Mouse (Mus musculus) adrenal gland, postnatal 36 days (tissue): ENCODE results near the gene A830018L16Rik. TPM values are rescaled to one million over a fixed set of nuclear protein-coding genes. Genes with fewer than 3 reads are reported as not detected.
"Not testable (repeated sequence)": the region's sequence is repeated elsewhere in the genome, so short reads cannot be mapped to it uniquely, and the experiment has no call there.

Experiments used
- DNase-seq, 2 experiments: peaks; one replicate each; pipeline ENCODE4 v3.0.0; 2021; ENCODE audit warnings: mixed read lengths in 1 of 2
- long read RNA-seq, 2 experiments: library from polyadenylated mRNA; stranded (forward); transcript quantifications; one replicate each; pipeline ENCODE4 v2.0.0; 2021; ENCODE audit warnings: borderline sequencing depth in 2 of 2
- total RNA-seq, 2 experiments: library from RNA; stranded (reverse); gene quantifications; 2 replicates each; pipeline ENCODE4 v1.2.3; 2021

Gene A830018L16Rik
- total RNA-seq, result 1 to 10 TPM; 1.0 to 1.6 TPM
- long read RNA-seq, experiment 1, full-length matches to known transcripts, result 1 of 2 reads
- long read RNA-seq, experiment 1, partial matches to known transcripts, result 1 of 2 reads
- long read RNA-seq, experiment 1, other reads (novel, unspliced or antisense), result 0 of 2 reads
- long read RNA-seq, experiment 2, result 0 reads

GRCm38 (mm10) chr1:11413894-11414556 is at the start of gene A830018L16Rik:
Gene A830018L16Rik (plus strand): TSS chr1:11414105.
- DNase-seq, result peak; percentile 35 to 46

- DNase-seq, result no peak
Observed at GRCm38 (mm10) chr1:11385846-11386245, 28.1 kb upstream of the A830018L16Rik start.

- DNase-seq, result no peak
Observed at GRCm38 (mm10) chr1:11395408-11395807, 18.5 kb upstream of the A830018L16Rik start.

- no peak for DNase-seq
Observed at GRCm38 (mm10) chr1:11395996-11396736, 17.7 kb upstream of the A830018L16Rik start.

GRCm38 (mm10) chr1:11401159-11401558 is 12.7 kb upstream of the A830018L16Rik start:
- no peak for DNase-seq

GRCm38 (mm10) chr1:11405527-11405926 is 8.4 kb upstream of the A830018L16Rik start:
- DNase-seq, result no peak

- no peak for DNase-seq
Observed at GRCm38 (mm10) chr1:11406026-11406425, 7.9 kb upstream of the A830018L16Rik start.

GRCm38 (mm10) chr1:11414560-11414959 is 655 bp downstream of the A830018L16Rik start:
- no peak for DNase-seq

GRCm38 (mm10) chr1:11427310-11427709 is 13.4 kb downstream of the A830018L16Rik start:
- no peak for DNase-seq

GRCm38 (mm10) chr1:11458353-11458752 is 44.4 kb downstream of the A830018L16Rik start:
- peak in 1 of 2 experiments; percentile 28 for DNase-seq

GRCm38 (mm10) chr1:11466325-11466724 is 52.4 kb downstream of the A830018L16Rik start:
- DNase-seq, result no peak

GRCm38 (mm10) chr1:11467065-11467643 is 53.2 kb downstream of the A830018L16Rik start:
- no peak for DNase-seq

GRCm38 (mm10) chr1:11492936-11493335 is 79.0 kb downstream of the A830018L16Rik start:
- DNase-seq, result no peak

- no peak for DNase-seq
Observed at GRCm38 (mm10) chr1:11501556-11501955, 87.7 kb downstream of the A830018L16Rik start.

GRCm38 (mm10) chr1:11549810-11550209 is 135.9 kb downstream of the A830018L16Rik start:
- not testable (repeated sequence) for DNase-seq

- DNase-seq, result peak; percentile 1 to 22
Observed at GRCm38 (mm10) chr1:11565309-11565708, 151.4 kb downstream of the A830018L16Rik start.

- DNase-seq, result no peak
Observed at GRCm38 (mm10) chr1:11566730-11567129, 152.8 kb downstream of the A830018L16Rik start.

- no peak for DNase-seq
Observed at GRCm38 (mm10) chr1:11567300-11567885, 153.5 kb downstream of the A830018L16Rik start.

- no peak for DNase-seq
Observed at GRCm38 (mm10) chr1:11570274-11570673, 156.4 kb downstream of the A830018L16Rik start.

GRCm38 (mm10) chr1:11573462-11573861 is 159.6 kb downstream of the A830018L16Rik start:
- DNase-seq, result no peak

- DNase-seq, result no peak
Observed at GRCm38 (mm10) chr1:11580026-11580425, 166.1 kb downstream of the A830018L16Rik start.

GRCm38 (mm10) chr1:11588305-11588704 is 174.4 kb downstream of the A830018L16Rik start:
- DNase-seq, result no peak
